Mouse (Mus musculus): ENCODE results near the gene Krt27. TPM values are rescaled to one million over a fixed set of nuclear protein-coding genes. Genes with fewer than 3 reads are reported as not detected.

Gene Krt27
- polyA plus RNA-seq, 1 experiment from 2014 or later, result not detected

- no peak for ATAC-seq
- Histone ChIP-seq H3K27me3 (replicated peaks; ENCODE audit: control insufficient read depth, insufficient read depth, low read length) (no peaks in the 10 kb centered on the region), H3K4me2 (ENCODE audit: low read depth, low read length) (no peak overlapping the region), H3K4me3 (ENCODE audit: low read length) (no peak overlapping the region), H3K9me3 (ENCODE audit: control insufficient read depth, low read length) (no peaks in the 10 kb centered on the region), H3K36me3 (ENCODE audit: control insufficient read depth, insufficient read depth, low read length) (no peaks in the 10 kb centered on the region), H3K9ac (ENCODE audit: low read depth, low read length) (no peak overlapping the region), H3K27ac (ENCODE audit: low read length) (no peak overlapping the region), H3K4me1 (ENCODE audit: control insufficient read depth, insufficient read depth, low read length) (no peaks in the 10 kb centered on the region)
- WGBS, result 30% methylated on average over 2 of the region's 2 CpGs
These were observed 43.3 kb downstream of the Krt27 start for GRCm38 (mm10) chr11:99307579-99307978.

Other genes with a start within 250 kb of the Krt27 start
- gene Ccr7, start 196.0 kb downstream of the Krt27 start, polyA plus RNA-seq (2015; fragmentation: Nextera tagmentation; extraction: Ambion mirVana), result 0.36 and 0.64 TPM in 2 replicates
- gene Smarce1, start 120.1 kb downstream of the Krt27 start, polyA plus RNA-seq (2015; fragmentation: Nextera tagmentation; extraction: Ambion mirVana), result 142 and 159 TPM in 2 replicates
- gene Krt222, start 107.0 kb downstream of the Krt27 start, polyA plus RNA-seq (2015; fragmentation: Nextera tagmentation; extraction: Ambion mirVana), result 0.22 and 0.54 TPM in 2 replicates
- not detected in 2 replicates for gene Krt24, start 65.8 kb downstream of the Krt27 start, polyA plus RNA-seq (2015; fragmentation: Nextera tagmentation; extraction: Ambion mirVana)
- gene Krt25, start 28.2 kb downstream of the Krt27 start, polyA plus RNA-seq (2015; fragmentation: Nextera tagmentation; extraction: Ambion mirVana), result 0.06 and 0.17 TPM in 2 replicates
- not detected in 2 replicates for gene Krt26, start 13.1 kb downstream of the Krt27 start, polyA plus RNA-seq (2015; fragmentation: Nextera tagmentation; extraction: Ambion mirVana)
- 0.07 TPM in 1 of 2 replicates, not detected in the other for gene Krt28, start 23.8 kb upstream of the Krt27 start, polyA plus RNA-seq (2015; fragmentation: Nextera tagmentation; extraction: Ambion mirVana)
- 15.5 and 16.4 TPM in 2 replicates for gene Krt10, start 38.3 kb upstream of the Krt27 start, polyA plus RNA-seq (2015; fragmentation: Nextera tagmentation; extraction: Ambion mirVana)
- not detected in 2 replicates for gene Krt12, start 71.2 kb upstream of the Krt27 start, polyA plus RNA-seq (2015; fragmentation: Nextera tagmentation; extraction: Ambion mirVana)
- gene Krt20, start 87.0 kb upstream of the Krt27 start, polyA plus RNA-seq (2015; fragmentation: Nextera tagmentation; extraction: Ambion mirVana), result 101 and 110 TPM in 2 replicates
- gene Krt23, start 142.0 kb upstream of the Krt27 start, polyA plus RNA-seq (2015; fragmentation: Nextera tagmentation; extraction: Ambion mirVana), result 18.4 and 19.6 TPM in 2 replicates
- gene Krt39, start 170.2 kb upstream of the Krt27 start, polyA plus RNA-seq (2015; fragmentation: Nextera tagmentation; extraction: Ambion mirVana), result not detected in 2 replicates
- not detected in 2 replicates for gene Krt40, start 192.1 kb upstream of the Krt27 start, polyA plus RNA-seq (2015; fragmentation: Nextera tagmentation; extraction: Ambion mirVana)
- gene Krtap3-3, start 199.8 kb upstream of the Krt27 start, polyA plus RNA-seq (2015; fragmentation: Nextera tagmentation; extraction: Ambion mirVana), result not detected in 2 replicates
- gene Krtap3-2, start 205.7 kb upstream of the Krt27 start, polyA plus RNA-seq (2015; fragmentation: Nextera tagmentation; extraction: Ambion mirVana), result not detected in 2 replicates
- gene Gm11939, start 208.4 kb upstream of the Krt27 start, polyA plus RNA-seq (2015; fragmentation: Nextera tagmentation; extraction: Ambion mirVana), result not detected in 2 replicates
- not detected in 2 replicates for gene Krtap3-1, start 215.5 kb upstream of the Krt27 start, polyA plus RNA-seq (2015; fragmentation: Nextera tagmentation; extraction: Ambion mirVana)
- gene Krtap1-5, start 229.9 kb upstream of the Krt27 start, polyA plus RNA-seq (2015; fragmentation: Nextera tagmentation; extraction: Ambion mirVana), result not detected in 2 replicates
- not detected in 2 replicates for gene Krtap1-4, start 232.6 kb upstream of the Krt27 start, polyA plus RNA-seq (2015; fragmentation: Nextera tagmentation; extraction: Ambion mirVana)
- not detected in 2 replicates for gene Krtap1-3, start 240.2 kb upstream of the Krt27 start, polyA plus RNA-seq (2015; fragmentation: Nextera tagmentation; extraction: Ambion mirVana)
- gene Krtap9-3, start 247.0 kb upstream of the Krt27 start, polyA plus RNA-seq (2015; fragmentation: Nextera tagmentation; extraction: Ambion mirVana), result not detected in 2 replicates